Mouse (Mus musculus) thymus, adult 2 months (tissue): ENCODE measurements at regions not wholly inside any gene's neighbourhood (a gene's known extent, or its start where the extent isn't known, plus 50 kb on each side); places are given as distances from the start of the nearest gene placed in this dataset.

Source experiments
- CTCF ChIP-seq: fragments of 200-500 bp; IDR thresholded peaks from 2 replicates; pipeline ENCODE4 v1.5.1; 2012; ENCODE audit warnings: mild to moderate bottlenecking, control low read depth, low read length, moderate library complexity, borderline replicate concordance; ENCODE audit not compliant: control insufficient read depth, poor library complexity, insufficient read depth; ENCODE audit errors: extremely low read depth
- POLR2A ChIP-seq: fragments of 200-500 bp; IDR thresholded peaks from 2 replicates; pipeline ENCODE4 v1.6.1; 2012; ENCODE audit warnings: mild to moderate bottlenecking, low read length, control low read depth, moderate library complexity; ENCODE audit not compliant: control insufficient read depth, poor library complexity, insufficient read depth; ENCODE audit errors: extremely low read depth

DNA sequence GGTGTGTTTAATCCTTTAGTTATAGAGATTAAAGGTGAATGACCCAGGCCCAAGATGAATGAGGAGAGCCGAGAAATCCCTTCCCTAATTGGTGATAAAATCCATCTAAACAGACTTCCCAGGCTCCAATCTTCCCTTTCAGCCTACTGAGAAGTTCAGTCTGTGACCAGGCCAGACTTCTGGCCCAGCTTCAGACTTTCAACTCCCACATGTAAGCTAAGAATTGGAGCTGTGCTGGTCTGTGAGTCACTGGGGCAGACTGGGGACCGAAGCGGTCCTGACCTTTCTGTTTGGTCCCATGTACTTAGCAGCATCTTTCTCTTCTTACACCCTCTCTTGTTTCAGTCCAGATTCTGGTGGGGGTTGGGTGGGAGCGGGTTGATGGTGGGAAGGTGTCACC, 50.3 kb upstream of the Ankrd55 start:
- TF ChIP-seq POLR2A (no peak), CTCF (no peak)
